Mouse (Mus musculus): Measurements from ENCODE around the gene Agbl4. TPM values are rescaled to one million over a fixed set of nuclear protein-coding genes. Genes with fewer than 3 reads are reported as not detected.

Agbl4 gene
- total and polyA plus RNA-seq, 3 experiments = not detected

DNA sequence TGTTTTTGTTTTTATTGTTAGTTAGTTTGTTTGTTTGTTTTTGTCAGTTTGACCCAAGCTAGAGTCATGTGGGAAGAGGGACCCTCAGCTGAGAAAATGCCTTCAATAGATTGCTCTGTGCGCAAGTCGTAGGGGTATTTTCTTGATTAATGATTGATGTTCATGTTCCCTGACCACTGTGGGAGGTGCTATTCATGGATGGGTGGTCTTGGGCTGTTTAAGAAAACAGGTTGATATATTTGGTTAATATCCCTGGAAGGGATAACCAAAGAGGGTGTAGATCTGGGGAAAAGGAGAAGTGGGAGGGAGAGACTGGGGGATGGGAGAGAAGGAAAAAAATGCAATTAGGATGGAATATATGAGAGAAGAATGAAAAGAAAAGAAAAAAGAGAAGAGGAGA is 1306.7 kb downstream of the Agbl4 start:
- Histone ChIP-seq H3K27ac (ENCODE audit: insufficient read depth, low read depth) (no peak overlapping the region), H3K27me3 (replicated peaks) (no peaks in the 10 kb centered on the region), H3K9ac (ENCODE audit: insufficient read depth, low read depth) (no peak overlapping the region), H3K79me2 (replicated peaks; ENCODE audit: control insufficient read depth, extremely low read depth, insufficient read depth, poor library complexity, severe bottlenecking) (no peaks in the 10 kb centered on the region), H3K9me3 (replicated peaks; ENCODE audit: low read length) (no peaks in the 10 kb centered on the region), H3K4me3 (replicated peaks in 1 of 3; ENCODE audit: low read depth in 2 of 3, low read length in 2 of 3, poor library complexity in 1 of 3) (no peak overlapping the region), H3K4me1 (ENCODE audit: control insufficient read depth in 1 of 2, insufficient read depth in 2 of 2) (no peaks in the 10 kb centered on the region), H3K4me2 (ENCODE audit: insufficient read depth, low read depth, poor library complexity, severe bottlenecking) (no peak overlapping the region), H3K36me3 (replicated peaks in 1 of 2; ENCODE audit: control insufficient read depth in 1 of 2, insufficient read depth in 1 of 2, low read length in 1 of 2) (no peaks in the 10 kb centered on the region)
- DNase-seq (ENCODE audit: extremely low read depth) = no peak
- in situ Hi-C loops (cut with MboI; ENCODE audit: low pct_ligation_motif_present, low pct_unique_long_range_greater_than_20kb, low sequenced_read_pairs) = no loop called here
- dilution Hi-C loops (cut with MboI; ENCODE audit: extremely low pct_ligation_motif_present, extremely low pct_unique_long_range_greater_than_20kb, low sequenced_read_pairs) = no loop called here
- TF ChIP-seq TCF12 (IDR thresholded peaks at IDR 0.05; ENCODE audit: low read depth, low read length) = no peak
- no peak for TF ChIP-seq RCOR1 (conservative IDR thresholded peaks at IDR 0.05; ENCODE audit: low read depth, low read length)
- TF ChIP-seq CHD2 (IDR thresholded peaks at IDR 0.05; ENCODE audit: low read length) = no peak
- TF ChIP-seq IRF4 (IDR thresholded peaks at IDR 0.05; ENCODE audit: low read depth, low read length) = no peak
- no peak for TF ChIP-seq MAZ (IDR thresholded peaks at IDR 0.05; ENCODE audit: low read depth, low read length)

DNA sequence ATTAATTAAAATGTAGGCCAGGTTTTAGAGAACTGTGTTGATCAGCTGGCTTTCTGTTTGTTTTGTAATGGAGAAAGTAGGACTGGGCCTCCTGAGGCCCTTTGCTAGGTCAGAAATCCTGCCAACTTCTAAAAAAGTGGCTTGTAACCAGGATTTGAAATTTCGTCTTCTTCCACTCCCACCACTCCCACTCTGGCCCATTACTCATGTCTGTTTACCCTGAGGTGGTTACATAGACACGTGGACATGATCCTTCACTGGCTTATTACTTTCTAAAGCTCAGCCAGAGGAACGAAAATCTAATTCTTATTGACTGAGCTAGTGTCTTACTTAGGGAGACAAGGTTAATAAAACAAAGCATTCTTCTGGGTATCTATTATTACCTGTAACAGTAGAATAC is 1307.5 kb downstream of the Agbl4 start:
- in situ Hi-C loops (cut with MboI; ENCODE audit: low pct_ligation_motif_present, low pct_unique_long_range_greater_than_20kb, low sequenced_read_pairs) = no loop called here
- H3K79me2 ChIP-seq (replicated peaks; ENCODE audit: control insufficient read depth, extremely low read depth, insufficient read depth, poor library complexity, severe bottlenecking) = no peaks in the 10 kb centered on the region
- H3K4me3 ChIP-seq (replicated peaks in 1 of 3; ENCODE audit: low read depth in 2 of 3, low read length in 2 of 3, poor library complexity in 1 of 3) = no peak overlapping the region
- H3K27me3 ChIP-seq (replicated peaks) = no peaks in the 10 kb centered on the region
- no peak for DNase-seq (ENCODE audit: extremely low read depth)
- no peak overlapping the region for H3K9ac ChIP-seq (ENCODE audit: insufficient read depth, low read depth)
- TF ChIP-seq IRF4 (IDR thresholded peaks at IDR 0.05; ENCODE audit: low read depth, low read length) (no peak), MAX (IDR thresholded peaks at IDR 0.05; ENCODE audit: low read length) (no peak), ZNF384 (IDR thresholded peaks at IDR 0.05; ENCODE audit: low read depth, low read length) (no peak), BHLHE40 (IDR thresholded peaks at IDR 0.05; ENCODE audit: low read depth, low read length) (no peak)
- H3K36me3 ChIP-seq (replicated peaks in 1 of 2; ENCODE audit: control insufficient read depth in 1 of 2, insufficient read depth in 1 of 2, low read length in 1 of 2) = no peaks in the 10 kb centered on the region
- H3K9me3 ChIP-seq (replicated peaks; ENCODE audit: low read length) = no peaks in the 10 kb centered on the region
- no peak overlapping the region for H3K27ac ChIP-seq (ENCODE audit: insufficient read depth, low read depth)
- dilution Hi-C loops (cut with MboI; ENCODE audit: extremely low pct_ligation_motif_present, extremely low pct_unique_long_range_greater_than_20kb, low sequenced_read_pairs) = no loop called here
- no peaks in the 10 kb centered on the region for H3K4me1 ChIP-seq (ENCODE audit: control insufficient read depth in 1 of 2, insufficient read depth in 2 of 2)
- H3K4me2 ChIP-seq (ENCODE audit: insufficient read depth, low read depth, poor library complexity, severe bottlenecking) = no peak overlapping the region

Other genes with a start within 250 kb of the Agbl4 start
- not detected in 2 replicates for gene Elavl4, start 45.8 kb upstream of the Agbl4 start, total RNA-seq (2012; rRNA removed)
- gene Elavl4, start 45.8 kb upstream of the Agbl4 start, total RNA-seq (2014; rRNA removed) = not detected in 2 replicates
- gene Elavl4, start 45.8 kb upstream of the Agbl4 start, polyA plus RNA-seq (2012; ENCODE audit: insufficient read length, low read depth) = not detected in 2 replicates